22 mouse cellular contexts compared by ENCODE assay signal in genomic region chr2:172413894-172414293, GRCm38 (mm10). TPM values are rescaled to one million over a fixed set of nuclear protein-coding genes. Genes with fewer than 3 reads are reported as not detected.
DNase-seq lines count a peak whose midpoint lies in the region; ATAC-seq and TF ChIP-seq lines count a peak whose summit lies in the region.
"Had no signal": no experiment of that assay in that cellular context is flagged by ENCODE, and none has a peak within 500 bp of the region (broad histone marks: within the 10 kb centered on the region; RNA-seq: fewer than 3 reads in every experiment).

No protein-coding gene starts in this region.

- no peak overlapping the region for H3K4me3 ChIP-seq in hindbrain, embryonic 10.5 days
- no peak overlapping the region for H3K4me3 ChIP-seq in hindbrain, embryonic 12.5 days
- no peak overlapping the region for H3K4me3 ChIP-seq in lung, embryonic 14.5 days (ENCODE audit: low read depth, low read length)
- H3K4me3 ChIP-seq in megakaryocyte, embryonic 14.5 days (replicated peaks), result peak overlapping the region; percentile 83
- no peak overlapping the region for H3K4me3 ChIP-seq in embryonic facial prominence, embryonic 10.5 days
- H3K4me3 ChIP-seq: embryonic facial prominence, embryonic 12.5 days; forebrain, embryonic 15.5 days; hindbrain, embryonic 15.5 days had no signal

- H3K9ac ChIP-seq in hindbrain, embryonic 12.5 days, result no peak overlapping the region
- no peak overlapping the region for H3K9ac ChIP-seq in lung, embryonic 14.5 days
- H3K9ac ChIP-seq: embryonic facial prominence, embryonic 12.5 days; forebrain, embryonic 15.5 days; hindbrain, embryonic 15.5 days had no signal

- intact Hi-C loops in left cerebral cortex, postnatal 36 days (cut with DNase I), result no loop called here

- H3K27me3 ChIP-seq in hindbrain, embryonic 10.5 days (ENCODE audit: insufficient read depth, poor library complexity, severe bottlenecking), result peaks cover 9% of the 10 kb centered on the region; the same call in 1 of the 2 replicates
- no peaks in the 10 kb centered on the region for H3K27me3 ChIP-seq in hindbrain, embryonic 12.5 days
- no peaks in the 10 kb centered on the region for H3K27me3 ChIP-seq in lung, embryonic 14.5 days (ENCODE audit: insufficient read depth, low read length)
- H3K27me3 ChIP-seq in megakaryocyte, embryonic 14.5 days (replicated peaks), result no peaks in the 10 kb centered on the region
- no peaks in the 10 kb centered on the region for H3K27me3 ChIP-seq in embryonic facial prominence, embryonic 10.5 days (replicated peaks; ENCODE audit: low read depth, poor library complexity, severe bottlenecking)
- H3K27me3 ChIP-seq: embryonic facial prominence, embryonic 12.5 days; forebrain, embryonic 15.5 days; hindbrain, embryonic 15.5 days had no signal

- H3K4me1 ChIP-seq in hindbrain, embryonic 10.5 days (replicated peaks), result peaks cover 32% of the 10 kb centered on the region
- H3K4me1 ChIP-seq in hindbrain, embryonic 12.5 days, result peaks cover 13% of the 10 kb centered on the region
- H3K4me1 ChIP-seq in lung, embryonic 14.5 days (ENCODE audit: insufficient read depth), result peaks cover 18% of the 10 kb centered on the region
- H3K4me1 ChIP-seq in megakaryocyte, embryonic 14.5 days, result peaks cover 97% of the 10 kb centered on the region
- peaks cover 26% of the 10 kb centered on the region for H3K4me1 ChIP-seq in embryonic facial prominence, embryonic 10.5 days
- H3K4me1 ChIP-seq: forebrain, embryonic 15.5 days had no signal

- WGBS in hindbrain, embryonic 10.5 days, result 45% methylated on average over 5 of the region's 5 CpGs
- 57% methylated on average over 5 of the region's 5 CpGs for WGBS in hindbrain, embryonic 12.5 days
- 34% methylated on average over 5 of the region's 5 CpGs for WGBS in lung, embryonic 14.5 days
- 55% methylated on average over 5 of the region's 5 CpGs for WGBS in embryonic facial prominence, embryonic 10.5 days

- no peak overlapping the region for H3K4me2 ChIP-seq in hindbrain, embryonic 12.5 days (replicated peaks)
- H3K4me2 ChIP-seq in lung, embryonic 14.5 days, result no peak overlapping the region
- H3K4me2 ChIP-seq: embryonic facial prominence, embryonic 12.5 days; forebrain, embryonic 15.5 days; heart, embryonic 11.5 days; hindbrain, embryonic 15.5 days had no signal

- TF ChIP-seq CTCF in lung, embryonic 14.5 days (IDR thresholded peaks at IDR 0.05; ENCODE audit: low read depth), result no peak

- DNase-seq in hindbrain, embryonic 10.5 days (ENCODE audit: low spot score), result no peak
- no peak for DNase-seq in lung, embryonic 14.5 days
- no peak for DNase-seq in lung, postnatal 4 days
- DNase-seq in embryonic facial prominence, embryonic 10.5 days (ENCODE audit: low spot score), result no peak
- no peak for DNase-seq in left cerebral cortex, postnatal 36 days (ENCODE audit: low spot score in 2 of 2)
- DNase-seq: adrenal gland, postnatal 10 days; cerebellum, adult 11 months; cerebellum, adult 8-10 months; cerebellum, postnatal 14 days; gastrocnemius, postnatal 36 days; heart, adult 11 months had no signal

- no peak for ATAC-seq in hindbrain, embryonic 12.5 days (ENCODE audit: low FRiP score)
- ATAC-seq in lung, embryonic 14.5 days (ENCODE audit: insufficient read depth), result no peak
- no peak for ATAC-seq in megakaryocyte, adult 5-6 weeks (ENCODE audit: poor library complexity, severe bottlenecking)
- ATAC-seq: CD4-positive, CD25-positive, alpha-beta regulatory T cell, adult 4 months; forebrain, embryonic 15.5 days had no signal

- H3K27ac ChIP-seq in hindbrain, embryonic 10.5 days, result peak overlapping the region; percentile 6; the same call in 1 of the 2 replicates
- H3K27ac ChIP-seq in hindbrain, embryonic 12.5 days, result no peak overlapping the region
- peak overlapping the region; percentile 85; the same call in 1 of the 2 replicates for H3K27ac ChIP-seq in lung, embryonic 14.5 days (ENCODE audit: low read depth)
- H3K27ac ChIP-seq in embryonic facial prominence, embryonic 10.5 days (replicated peaks), result 0 out of 2 replicates have a peak overlapping the region, but pooled peaks have one; percentile 54
- H3K27ac ChIP-seq: embryonic facial prominence, embryonic 12.5 days; forebrain, embryonic 15.5 days; hindbrain, embryonic 15.5 days had no signal

- H3K9me3 ChIP-seq in hindbrain, embryonic 10.5 days, result no peaks in the 10 kb centered on the region
- H3K9me3 ChIP-seq in hindbrain, embryonic 12.5 days (replicated peaks), result no peaks in the 10 kb centered on the region
- no peaks in the 10 kb centered on the region for H3K9me3 ChIP-seq in lung, embryonic 14.5 days (ENCODE audit: low read depth, low read length)
- H3K9me3 ChIP-seq in megakaryocyte, embryonic 14.5 days, result no peaks in the 10 kb centered on the region
- no peaks in the 10 kb centered on the region for H3K9me3 ChIP-seq in embryonic facial prominence, embryonic 10.5 days
- H3K9me3 ChIP-seq: embryonic facial prominence, embryonic 12.5 days; forebrain, embryonic 15.5 days; hindbrain, embryonic 15.5 days had no signal

- no peaks in the 10 kb centered on the region for H3K36me3 ChIP-seq in hindbrain, embryonic 10.5 days
- no peaks in the 10 kb centered on the region for H3K36me3 ChIP-seq in hindbrain, embryonic 12.5 days
- H3K36me3 ChIP-seq in lung, embryonic 14.5 days (ENCODE audit: insufficient read depth), result no peaks in the 10 kb centered on the region
- peaks cover 69% of the 10 kb centered on the region for H3K36me3 ChIP-seq in megakaryocyte, embryonic 14.5 days (replicated peaks; ENCODE audit: low read length)
- H3K36me3 ChIP-seq in embryonic facial prominence, embryonic 10.5 days (replicated peaks), result no peaks in the 10 kb centered on the region
- H3K36me3 ChIP-seq: embryonic facial prominence, embryonic 12.5 days; forebrain, embryonic 15.5 days; hindbrain, embryonic 15.5 days had no signal

RNA-seq across cellular contexts. Expression of gene Cass4, which starts 20.3 kb away (rescaled TPM):
- polyA plus RNA-seq in hindbrain, embryonic 10.5 days (2016; fragmentation: Nextera tagmentation; extraction: Ambion mirVana), result 0.12 and 0.26 TPM in 2 replicates
- 0.14 and 0.38 TPM in 2 replicates for polyA plus RNA-seq in hindbrain, embryonic 12.5 days (2016; fragmentation: Nextera tagmentation; extraction: Ambion mirVana)
- polyA plus RNA-seq in lung, embryonic 14.5 days (2014; fragmentation: Nextera tagmentation; extraction: Ambion mirVana), result 2.6 and 2.7 TPM in 2 replicates
- 5.9 TPM in 2 replicates for polyA plus RNA-seq in megakaryocyte, embryonic 14.5 days (2012; ENCODE audit: insufficient read depth, low replicate concordance)
- total RNA-seq in megakaryocyte, adult 5-6 weeks (2015), result 4.0 TPM in 2 replicates
- total RNA-seq in megakaryocyte, adult 5-6 weeks (2017), result 3.6 and 5.3 TPM in 2 replicates
- polyA plus RNA-seq in embryonic facial prominence, embryonic 10.5 days (2016; fragmentation: Nextera tagmentation; extraction: Ambion mirVana), result 0.14 and 0.21 TPM in 2 replicates
- under 1 TPM; 0.39 to 0.52 TPM for total RNA-seq in left cerebral cortex, postnatal 36 days (2021)

RNA-seq across cellular contexts. Expression of gene Rtf2, which starts 26.5 kb away (rescaled TPM):
- polyA plus RNA-seq in hindbrain, embryonic 10.5 days (2016; fragmentation: Nextera tagmentation; extraction: Ambion mirVana), result 89.3 and 98.1 TPM in 2 replicates
- 86.5 and 93.0 TPM in 2 replicates for polyA plus RNA-seq in hindbrain, embryonic 12.5 days (2016; fragmentation: Nextera tagmentation; extraction: Ambion mirVana)
- 69.7 and 73.6 TPM in 2 replicates for polyA plus RNA-seq in lung, embryonic 14.5 days (2014; fragmentation: Nextera tagmentation; extraction: Ambion mirVana)
- polyA plus RNA-seq in megakaryocyte, embryonic 14.5 days (2012; ENCODE audit: insufficient read depth, low replicate concordance), result 15.3 and 57.1 TPM in 2 replicates
- 49.3 and 54.0 TPM in 2 replicates for total RNA-seq in megakaryocyte, adult 5-6 weeks (2015)
- total RNA-seq in megakaryocyte, adult 5-6 weeks (2017), result 190 and 209 TPM in 2 replicates
- 78.7 and 80.1 TPM in 2 replicates for polyA plus RNA-seq in embryonic facial prominence, embryonic 10.5 days (2016; fragmentation: Nextera tagmentation; extraction: Ambion mirVana)
- total RNA-seq in left cerebral cortex, postnatal 36 days (2021), result 10 to 100 TPM; 71.8 to 83.1 TPM

RNA-seq across cellular contexts. Expression of gene Cstf1, which starts 43.4 kb away (rescaled TPM):
- 49.7 and 54.8 TPM in 2 replicates for polyA plus RNA-seq in hindbrain, embryonic 10.5 days (2016; fragmentation: Nextera tagmentation; extraction: Ambion mirVana)
- 37.3 and 37.5 TPM in 2 replicates for polyA plus RNA-seq in hindbrain, embryonic 12.5 days (2016; fragmentation: Nextera tagmentation; extraction: Ambion mirVana)
- 50.2 and 53.9 TPM in 2 replicates for polyA plus RNA-seq in lung, embryonic 14.5 days (2014; fragmentation: Nextera tagmentation; extraction: Ambion mirVana)
- 7.2 and 7.4 TPM in 2 replicates for polyA plus RNA-seq in megakaryocyte, embryonic 14.5 days (2012; ENCODE audit: insufficient read depth, low replicate concordance)
- total RNA-seq in megakaryocyte, adult 5-6 weeks (2015), result 18.5 and 19.7 TPM in 2 replicates
- total RNA-seq in megakaryocyte, adult 5-6 weeks (2017), result 34.4 and 39.7 TPM in 2 replicates
- polyA plus RNA-seq in embryonic facial prominence, embryonic 10.5 days (2016; fragmentation: Nextera tagmentation; extraction: Ambion mirVana), result 57.9 and 59.1 TPM in 2 replicates
- 10 to 100 TPM; 21.3 to 22.5 TPM for total RNA-seq in left cerebral cortex, postnatal 36 days (2021)

RNA-seq across cellular contexts. Expression of gene Aurka, which starts 43.6 kb away (rescaled TPM):
- polyA plus RNA-seq in hindbrain, embryonic 10.5 days (2016; fragmentation: Nextera tagmentation; extraction: Ambion mirVana), result 168 and 202 TPM in 2 replicates
- polyA plus RNA-seq in hindbrain, embryonic 12.5 days (2016; fragmentation: Nextera tagmentation; extraction: Ambion mirVana), result 78.8 and 85.6 TPM in 2 replicates
- 161 and 165 TPM in 2 replicates for polyA plus RNA-seq in lung, embryonic 14.5 days (2014; fragmentation: Nextera tagmentation; extraction: Ambion mirVana)
- 7.0 and 9.6 TPM in 2 replicates for polyA plus RNA-seq in megakaryocyte, embryonic 14.5 days (2012; ENCODE audit: insufficient read depth, low replicate concordance)
- total RNA-seq in megakaryocyte, adult 5-6 weeks (2015), result 46.6 and 51.4 TPM in 2 replicates
- 79.4 and 81.0 TPM in 2 replicates for total RNA-seq in megakaryocyte, adult 5-6 weeks (2017)
- 220 and 229 TPM in 2 replicates for polyA plus RNA-seq in embryonic facial prominence, embryonic 10.5 days (2016; fragmentation: Nextera tagmentation; extraction: Ambion mirVana)
- total RNA-seq in left cerebral cortex, postnatal 36 days (2021), result 1 to 10 TPM; 1.1 to 1.3 TPM

RNA-seq across cellular contexts. Expression of gene Gcnt7, which starts 44.5 kb away (rescaled TPM):
- 1.6 and 1.8 TPM in 2 replicates for polyA plus RNA-seq in hindbrain, embryonic 10.5 days (2016; fragmentation: Nextera tagmentation; extraction: Ambion mirVana)
- polyA plus RNA-seq in hindbrain, embryonic 12.5 days (2016; fragmentation: Nextera tagmentation; extraction: Ambion mirVana), result 2.2 and 2.5 TPM in 2 replicates
- 1.2 and 1.5 TPM in 2 replicates for polyA plus RNA-seq in lung, embryonic 14.5 days (2014; fragmentation: Nextera tagmentation; extraction: Ambion mirVana)
- not detected in 2 replicates for polyA plus RNA-seq in megakaryocyte, embryonic 14.5 days (2012; ENCODE audit: insufficient read depth, low replicate concordance)
- total RNA-seq in megakaryocyte, adult 5-6 weeks (2015), result not detected in 2 replicates
- not detected in 2 replicates for total RNA-seq in megakaryocyte, adult 5-6 weeks (2017)
- polyA plus RNA-seq in embryonic facial prominence, embryonic 10.5 days (2016; fragmentation: Nextera tagmentation; extraction: Ambion mirVana), result 1.6 and 2.2 TPM in 2 replicates
- total RNA-seq in left cerebral cortex, postnatal 36 days (2021), result not detected
- total RNA-seq: adrenal gland, postnatal 10 days; adrenal gland, postnatal 4 days; gastrocnemius, adult 8-10 months; gastrocnemius, postnatal 36 days had no signal
- polyA plus RNA-seq: brain, embryonic 14.5 days had no signal
